Mouse (Mus musculus) bone marrow macrophage, adult 2 months (primary cell): ENCODE measurements at regions not wholly inside any gene's neighbourhood (a gene's known extent, or its start where the extent isn't known, plus 50 kb on each side); places are given as distances from the start of the nearest gene placed in this dataset.

Experiments used
- CTCF ChIP-seq: IDR thresholded peaks from 2 replicates; pipeline ENCODE4 v1.5.1; 2012; ENCODE audit warnings: low read depth, mild to moderate bottlenecking, low read length, moderate library complexity
- POLR2A ChIP-seq: IDR thresholded peaks from 2 replicates; pipeline ENCODE4 v1.6.1; 2012; ENCODE audit warnings: mild to moderate bottlenecking, low read depth, low read length, borderline replicate concordance

DNA sequence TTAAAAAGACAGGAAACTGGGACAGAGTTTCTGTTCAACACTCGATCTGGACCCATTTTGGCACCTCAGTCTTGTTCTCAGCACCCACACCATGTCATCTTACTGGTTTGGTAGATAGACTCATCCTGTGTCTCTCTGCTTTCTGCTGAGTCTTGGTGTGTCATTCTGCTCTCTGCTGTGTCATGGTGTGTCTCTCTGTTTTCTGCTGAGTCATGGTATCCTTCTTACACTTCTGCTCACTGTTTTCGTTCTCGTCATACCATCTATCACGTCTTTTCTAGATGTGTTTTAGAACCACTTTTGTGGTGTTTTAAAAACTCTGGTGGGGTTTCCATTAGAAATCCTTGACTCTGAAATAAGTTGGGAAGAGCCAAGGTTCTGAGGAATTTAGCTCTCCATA, 393.7 kb upstream of the Adamts16 start:
- TF ChIP-seq CTCF = no peak
- TF ChIP-seq POLR2A = no peak
